Mouse (Mus musculus): Measurements from ENCODE around the gene Rsrp1.
"Not testable (repeated sequence)": the region's sequence is repeated elsewhere in the genome, so short reads cannot be mapped to it uniquely, and the experiment has no call there.

The Rsrp1 gene

DNA sequence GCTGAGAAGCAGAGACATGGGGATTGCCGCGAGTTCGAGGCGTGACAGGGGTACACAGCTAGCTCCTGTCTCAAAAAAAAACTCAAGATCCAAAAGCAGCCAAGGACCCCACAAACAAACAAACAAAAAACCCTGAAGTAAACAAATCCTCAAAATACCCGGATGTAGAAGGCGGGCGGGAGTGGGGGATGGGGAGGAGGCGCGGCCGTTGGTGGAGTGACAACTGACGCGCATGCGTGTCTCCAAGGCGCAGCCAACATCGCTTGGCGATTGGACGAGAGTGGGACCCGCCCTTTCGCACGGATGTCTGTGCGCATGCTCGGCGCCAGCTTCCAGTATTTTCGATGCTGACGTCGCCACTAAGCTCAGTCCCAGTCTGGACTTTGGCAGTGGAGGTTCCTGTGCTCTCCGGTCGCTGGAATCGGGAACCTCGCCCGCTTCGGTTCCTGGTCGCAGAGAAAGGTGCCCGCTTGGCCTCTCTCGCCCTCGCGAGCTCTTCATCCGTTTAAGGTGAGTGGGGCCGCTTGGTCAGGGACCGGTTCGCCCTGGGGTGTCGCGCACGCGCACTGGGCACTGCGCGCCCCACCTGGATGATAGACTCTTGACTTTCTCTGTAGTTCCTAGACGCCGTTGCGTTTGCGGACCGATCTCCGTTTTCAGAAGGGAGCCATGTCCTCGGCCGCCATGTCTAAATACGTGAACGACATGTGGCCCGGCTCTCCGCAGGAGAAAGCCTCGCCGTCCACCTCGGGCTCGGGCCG, at the start of gene Rsrp1:
TSS of gene Rsrp1 (plus strand) at position 335 of the 761 bp plus-strand sequence.
- DNase-seq (ENCODE audit: extremely low spot score, low spot score), result peak; percentile 98

DNA sequence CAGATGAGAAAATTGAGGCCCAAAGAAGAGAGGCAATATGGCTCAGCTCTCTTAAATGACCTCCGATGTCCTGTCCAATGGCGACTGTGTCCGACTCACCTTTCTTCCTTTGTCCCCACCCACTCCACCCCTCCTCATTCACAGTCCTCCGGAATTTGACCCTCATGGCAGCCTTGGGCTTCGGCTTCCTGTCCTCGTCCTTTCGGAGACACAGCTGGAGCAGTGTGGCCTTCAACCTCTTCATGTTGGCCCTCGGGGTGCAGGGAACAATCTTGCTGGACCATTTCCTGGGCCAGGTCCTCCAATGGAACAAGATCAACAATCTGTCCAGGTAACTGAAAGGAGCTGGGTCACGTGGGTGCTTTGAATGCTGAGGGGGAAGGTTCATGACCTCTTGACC, 47.2 kb upstream of the Rsrp1 start:
- no peak for DNase-seq (ENCODE audit: extremely low spot score, low spot score)

DNA sequence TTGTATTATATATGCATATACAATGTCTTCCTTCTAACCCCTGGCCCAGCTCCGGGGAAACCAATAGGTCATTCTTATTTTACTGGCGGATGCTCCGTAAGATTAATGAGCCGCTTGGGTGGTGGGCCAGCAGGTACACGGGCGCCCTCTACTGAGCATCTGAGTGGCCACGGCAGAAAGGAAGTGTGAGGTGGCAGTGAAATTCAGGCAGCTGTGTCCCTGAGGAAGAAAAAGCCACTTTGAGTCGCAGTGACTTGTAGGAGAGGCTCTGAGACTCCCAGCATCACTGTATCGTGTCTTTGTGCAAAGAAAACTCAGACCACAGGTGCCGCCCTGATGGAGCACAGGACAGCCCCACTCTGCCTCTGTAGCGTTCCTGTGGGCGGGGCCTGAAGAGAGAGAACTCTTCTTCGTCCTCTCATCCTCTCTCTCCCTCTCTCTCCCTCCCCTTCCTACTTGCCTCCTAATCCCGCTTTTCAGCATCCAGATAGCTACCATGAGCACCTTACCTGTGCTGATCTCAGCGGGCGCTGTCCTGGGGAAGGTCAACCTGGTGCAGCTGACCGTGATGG, 43.9 kb upstream of the Rsrp1 start:
- peak; percentile 68 for DNase-seq (ENCODE audit: extremely low spot score, low spot score)

DNA sequence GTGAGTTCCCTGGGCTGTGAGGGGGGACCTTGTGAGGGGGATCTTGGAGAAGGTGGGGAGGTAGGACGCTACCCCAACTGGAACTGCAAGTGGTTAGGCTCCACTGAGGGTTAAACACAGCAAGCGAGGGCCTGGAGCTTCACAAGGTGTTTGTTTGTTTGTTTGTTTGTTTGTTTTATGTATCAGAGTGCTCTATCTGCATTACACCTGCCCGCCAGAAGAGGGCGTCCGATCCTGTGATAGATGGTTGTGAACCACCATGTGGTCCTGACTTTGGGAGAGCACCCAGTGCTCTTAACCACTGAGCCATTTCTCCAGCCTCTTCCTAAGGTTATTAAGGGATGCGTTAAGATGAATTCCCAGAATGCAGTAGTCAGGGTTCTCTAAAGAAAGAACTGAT, 43.4 kb upstream of the Rsrp1 start:
- no peak for DNase-seq (ENCODE audit: extremely low spot score, low spot score)

DNA sequence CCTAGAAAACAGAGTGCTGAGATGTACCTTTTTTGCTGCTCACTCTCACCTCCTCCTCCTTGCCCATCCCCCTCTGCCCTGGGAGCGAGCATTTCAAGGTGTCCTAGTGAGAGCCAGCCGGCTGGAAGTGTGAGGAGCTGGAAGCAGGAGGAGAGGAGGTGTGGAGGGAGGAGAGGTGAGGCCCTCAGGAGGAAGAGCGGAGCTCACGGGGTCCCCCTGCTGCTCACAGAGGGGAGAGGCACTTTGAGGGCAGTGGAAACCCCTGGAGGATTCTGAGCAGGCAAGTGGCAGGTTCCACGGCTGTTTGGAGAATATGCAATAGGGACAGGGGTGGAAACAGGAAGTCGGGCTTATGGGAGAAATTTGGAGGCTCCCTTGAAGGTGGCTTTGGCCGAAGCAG, 40.1 kb upstream of the Rsrp1 start:
- DNase-seq (ENCODE audit: extremely low spot score, low spot score), result no peak

DNA sequence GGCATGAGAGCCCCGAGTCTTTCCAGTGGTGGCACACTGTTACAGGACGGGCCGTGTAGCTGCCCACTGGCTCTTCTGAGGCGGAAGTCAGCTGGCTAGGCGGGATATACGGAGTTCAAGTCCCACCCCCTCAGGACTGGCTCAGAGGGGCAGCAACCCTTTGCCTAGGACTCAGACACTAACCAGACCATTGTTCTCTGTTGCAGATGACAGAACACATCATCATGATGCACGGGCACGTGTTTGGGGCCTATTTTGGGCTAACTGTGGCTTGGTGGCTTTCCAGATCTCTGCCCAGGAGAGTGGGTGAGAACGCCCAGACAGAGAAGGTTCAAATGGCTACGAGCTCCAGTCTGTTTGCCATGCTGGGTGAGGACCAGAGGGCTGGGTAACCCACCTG, 39.6 kb upstream of the Rsrp1 start:
- no peak for DNase-seq (ENCODE audit: extremely low spot score, low spot score)

DNA sequence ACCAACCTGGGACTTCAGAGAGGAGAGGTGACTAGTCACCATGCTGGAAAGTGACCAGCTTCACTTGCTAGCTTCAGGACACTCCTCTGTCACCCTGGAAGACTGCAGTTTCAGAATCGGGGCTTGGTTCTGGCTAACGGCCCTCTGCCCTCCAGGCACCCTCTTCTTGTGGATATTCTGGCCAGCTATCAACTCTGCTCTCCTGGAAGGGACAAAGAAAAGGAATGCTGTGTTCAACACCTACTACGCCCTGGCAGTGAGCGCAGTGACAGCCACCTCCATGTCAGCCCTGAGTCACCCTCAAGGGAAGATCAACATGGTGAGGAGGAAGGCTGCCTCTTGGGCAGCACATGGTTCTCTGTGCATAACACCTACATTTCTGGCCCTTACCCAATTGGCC, 39.0 kb upstream of the Rsrp1 start:
- DNase-seq (ENCODE audit: extremely low spot score, low spot score), result no peak

DNA sequence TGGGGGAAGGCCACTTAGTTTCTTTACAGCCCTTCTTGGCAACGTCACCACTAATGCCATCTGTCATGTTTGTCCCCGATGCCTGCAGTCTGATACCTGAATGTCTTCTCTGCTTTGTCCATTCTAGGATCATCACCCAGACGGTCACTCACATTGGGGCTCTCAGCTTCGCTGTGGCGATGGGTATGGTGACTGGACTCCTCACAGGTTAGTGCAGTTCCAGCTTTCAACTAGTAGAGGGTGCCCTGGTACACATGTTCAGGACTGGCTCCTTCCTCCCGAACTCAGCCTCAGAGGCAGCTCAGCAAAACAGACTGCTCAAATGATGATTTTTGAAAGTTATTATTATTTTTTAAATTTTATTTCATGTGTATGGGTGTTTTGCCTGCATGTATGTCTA, 31.3 kb upstream of the Rsrp1 start:
- DNase-seq (ENCODE audit: extremely low spot score, low spot score), result no peak

DNA sequence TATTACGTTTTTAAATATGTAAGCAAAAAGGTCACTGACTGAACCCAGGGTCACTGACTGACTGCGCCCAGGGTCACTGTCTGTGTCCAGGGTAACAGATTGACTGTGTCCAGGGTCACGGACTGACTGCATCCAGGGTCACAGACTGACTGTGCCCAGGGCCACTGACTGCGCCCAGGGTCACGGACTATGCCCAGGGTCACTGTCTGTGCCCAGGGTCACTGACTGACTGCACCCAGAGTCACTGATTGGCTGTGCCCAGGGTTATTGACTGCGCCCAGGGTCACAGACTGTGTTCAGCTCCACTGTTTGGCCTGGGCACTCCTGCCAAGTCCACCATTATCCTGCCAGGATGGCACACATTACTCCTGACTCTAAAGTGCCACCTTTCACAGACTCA, 26.1 kb upstream of the Rsrp1 start:
- DNase-seq (ENCODE audit: extremely low spot score, low spot score), result no peak

DNA sequence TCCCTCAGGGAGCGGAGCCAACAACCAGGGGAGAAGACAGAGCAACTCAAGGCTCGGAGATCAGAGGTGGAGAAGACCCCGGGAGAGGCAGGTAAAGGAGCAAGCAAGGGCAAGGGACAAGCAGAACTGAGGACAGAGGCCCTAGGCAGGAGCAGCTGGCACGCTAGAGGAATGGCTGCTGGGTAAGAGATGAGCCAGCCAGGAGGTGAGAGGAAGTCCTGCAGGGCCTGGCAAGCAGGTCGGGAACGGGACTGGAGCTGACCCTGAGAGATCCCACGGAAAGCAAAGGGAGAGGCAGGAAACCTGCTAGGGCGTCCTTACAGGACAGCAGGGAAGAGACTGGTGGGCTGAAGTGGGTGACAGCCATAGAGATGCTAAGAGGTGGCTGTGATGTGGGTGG, 22.3 kb upstream of the Rsrp1 start:
- DNase-seq (ENCODE audit: extremely low spot score, low spot score), result no peak

DNA sequence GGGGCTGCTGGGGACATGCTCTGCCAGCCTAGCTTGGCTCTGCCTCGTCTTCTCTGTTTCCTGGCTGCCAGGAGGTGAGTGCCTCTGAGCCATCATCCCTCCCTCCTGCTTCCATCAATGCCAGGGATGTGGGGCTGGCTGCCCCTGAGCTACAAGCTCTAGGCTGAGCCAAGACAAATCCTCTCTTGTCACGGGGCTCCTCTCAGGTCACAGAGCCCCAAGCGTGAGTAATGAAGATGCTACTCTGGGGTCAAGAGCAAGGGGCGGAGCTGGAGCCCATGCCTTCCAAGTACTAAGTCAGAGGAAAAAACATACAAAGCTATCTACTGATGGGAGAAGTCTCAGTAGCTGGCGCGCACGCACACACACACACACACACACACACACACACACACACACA, 20.3 kb upstream of the Rsrp1 start:
- DNase-seq (ENCODE audit: extremely low spot score, low spot score), result no peak

DNA sequence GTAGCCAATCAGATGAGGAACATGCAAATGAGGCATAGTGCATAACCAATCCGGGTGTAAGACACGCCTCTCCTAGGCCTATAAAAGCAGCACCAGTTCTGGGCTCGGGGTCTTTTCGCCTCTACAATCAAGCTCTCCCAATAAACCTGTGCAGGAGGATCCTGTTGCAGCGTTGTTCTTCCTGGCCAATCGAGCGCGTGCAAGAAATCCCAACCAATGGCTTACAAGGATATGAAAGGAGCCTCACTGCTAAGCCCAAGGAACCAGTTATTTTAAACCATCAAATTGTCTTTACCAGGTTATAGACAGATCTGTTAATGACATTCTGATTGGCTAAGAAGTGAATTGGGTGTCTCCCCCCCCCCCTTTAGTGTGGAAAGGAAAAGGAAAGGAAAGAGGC, 12.0 kb upstream of the Rsrp1 start:
- not testable (repeated sequence) for DNase-seq (ENCODE audit: extremely low spot score, low spot score)

DNA sequence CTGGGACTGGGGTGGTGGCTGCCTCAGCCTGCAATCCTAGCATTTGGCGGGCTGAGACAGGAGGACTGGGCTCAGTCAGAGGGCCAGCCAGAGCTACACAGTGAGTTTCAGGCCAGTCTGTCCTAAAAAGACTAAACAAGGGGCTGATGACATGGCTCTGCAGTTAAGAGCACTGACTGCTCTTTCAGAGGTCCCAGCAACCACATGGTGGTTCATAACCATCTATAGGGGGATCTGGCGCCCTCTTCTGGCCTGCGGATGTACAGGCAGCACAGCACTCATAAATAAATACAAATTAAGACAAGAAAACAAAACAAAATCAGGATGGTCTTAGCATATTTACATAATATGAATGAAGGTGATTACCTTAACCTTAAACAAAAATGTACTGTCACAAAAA, 10.0 kb upstream of the Rsrp1 start:
- DNase-seq (ENCODE audit: extremely low spot score, low spot score), result peak; percentile 72

DNA sequence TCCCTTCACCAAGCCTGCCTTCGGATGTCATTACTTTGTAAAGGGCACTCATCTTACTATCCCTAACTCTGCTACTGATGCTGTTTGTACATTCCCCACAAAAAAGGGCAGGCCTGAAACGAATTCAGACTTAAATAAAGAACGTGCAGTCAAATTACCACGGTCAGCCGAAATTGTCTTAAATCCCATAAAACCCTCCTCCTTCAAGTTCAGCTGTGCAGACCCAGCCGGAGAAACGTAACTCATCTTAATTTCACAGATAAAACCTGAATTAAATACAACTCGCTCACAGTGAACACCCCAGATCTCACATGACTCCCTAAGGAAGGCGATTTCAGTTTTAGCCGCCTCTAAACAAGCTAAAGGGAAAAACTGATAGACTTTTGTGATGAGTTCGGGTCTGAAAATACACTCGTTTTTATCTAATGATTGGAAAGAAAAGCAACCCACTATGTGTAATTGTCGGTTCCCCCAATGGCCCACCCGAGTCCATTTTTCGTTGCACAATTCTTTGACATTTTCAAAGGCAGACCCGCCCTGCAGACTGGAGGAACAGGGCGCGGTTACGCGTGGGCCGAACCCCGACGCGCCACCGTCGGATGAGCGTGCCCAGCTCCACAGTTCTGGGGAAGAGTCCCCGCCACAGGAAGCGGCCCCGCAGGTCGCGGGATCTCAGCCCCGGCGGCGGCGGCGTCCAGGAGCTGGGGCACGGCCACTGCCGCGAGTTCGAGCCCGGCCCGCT, 9.1 kb upstream of the Rsrp1 start:
- DNase-seq (ENCODE audit: extremely low spot score, low spot score), result no peak

DNA sequence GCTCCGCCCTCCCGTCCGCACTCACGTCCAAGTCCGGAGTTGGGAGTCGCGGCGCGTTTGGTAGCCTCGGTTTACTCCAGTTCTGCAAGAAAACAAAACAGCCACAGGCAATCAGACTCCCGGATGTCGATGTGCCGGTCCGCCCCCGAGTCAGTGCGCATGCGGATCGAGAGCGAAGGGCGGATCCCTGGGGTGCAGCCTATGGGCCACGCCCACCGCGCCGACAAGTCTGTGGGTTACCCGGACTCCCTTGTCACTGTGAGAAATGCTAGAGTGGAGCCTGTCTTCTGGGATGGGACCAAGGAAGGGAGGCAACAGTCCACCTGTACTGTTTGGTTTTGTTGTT, 8.6 kb upstream of the Rsrp1 start, which contains the start of gene Tmem50a:
TSS of gene Tmem50a (minus strand) at position 161 of the 346 bp plus-strand sequence.
- peak; percentile 92 for DNase-seq (ENCODE audit: extremely low spot score, low spot score)

DNA sequence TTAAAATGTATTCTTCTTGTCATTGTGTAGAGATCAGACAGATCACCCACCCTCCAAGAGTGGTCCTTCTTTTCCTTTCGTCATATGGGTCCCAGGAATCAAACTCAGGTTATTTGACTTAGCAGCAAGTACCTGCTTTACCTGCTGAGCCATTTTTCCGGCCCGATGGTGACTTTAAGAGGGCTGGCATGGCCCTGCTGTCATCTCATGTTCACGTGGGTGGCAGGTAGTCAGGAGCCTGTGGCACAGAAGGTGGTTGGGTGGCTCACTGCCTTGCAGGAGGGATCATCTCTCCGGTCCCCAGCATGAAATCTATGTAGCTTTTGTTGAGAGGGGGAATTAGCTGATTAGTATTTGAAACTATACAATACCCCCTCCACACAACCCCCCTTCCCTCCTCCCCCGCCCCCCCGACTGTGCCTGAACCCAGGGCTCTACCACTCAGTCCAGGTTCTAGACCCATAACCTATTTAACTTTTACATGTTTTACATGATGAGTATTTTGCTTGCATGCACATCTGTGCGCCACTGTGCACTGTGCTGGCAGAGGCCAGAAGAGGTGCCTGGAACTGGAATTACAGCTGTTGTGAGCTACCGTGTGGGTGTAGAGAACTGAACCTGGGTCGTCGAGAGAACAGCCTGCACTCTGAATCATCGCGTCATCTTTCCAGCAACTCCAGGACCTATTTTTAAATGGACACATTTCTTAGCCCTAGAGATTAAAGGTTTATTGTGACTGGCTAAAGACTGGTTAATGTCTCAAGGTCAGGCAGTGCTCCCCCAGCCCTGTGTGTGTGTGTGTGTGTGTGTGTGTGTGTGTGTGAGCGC, 8.0 kb upstream of the Rsrp1 start:
- DNase-seq (ENCODE audit: extremely low spot score, low spot score), result no peak

DNA sequence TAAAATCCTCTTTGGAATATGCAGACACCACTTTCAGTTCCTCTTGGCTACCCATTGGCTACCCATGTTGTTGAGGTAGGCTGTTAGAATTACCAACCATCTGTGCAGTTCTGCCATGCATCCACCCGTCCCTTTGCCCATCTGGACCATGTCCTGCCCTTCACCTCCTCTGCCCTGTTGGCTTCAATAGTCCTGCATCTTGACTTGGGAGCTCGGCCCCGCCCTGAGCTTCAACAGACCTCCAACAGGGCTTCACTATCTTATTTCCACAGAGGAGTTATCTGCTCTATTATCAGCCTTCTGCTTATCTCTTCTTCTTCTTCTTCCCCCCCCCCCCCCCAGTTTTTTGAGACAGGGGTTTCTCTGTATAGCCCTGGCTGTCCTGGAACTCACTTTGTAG, 6.2 kb upstream of the Rsrp1 start:
- no peak for DNase-seq (ENCODE audit: extremely low spot score, low spot score)

DNA sequence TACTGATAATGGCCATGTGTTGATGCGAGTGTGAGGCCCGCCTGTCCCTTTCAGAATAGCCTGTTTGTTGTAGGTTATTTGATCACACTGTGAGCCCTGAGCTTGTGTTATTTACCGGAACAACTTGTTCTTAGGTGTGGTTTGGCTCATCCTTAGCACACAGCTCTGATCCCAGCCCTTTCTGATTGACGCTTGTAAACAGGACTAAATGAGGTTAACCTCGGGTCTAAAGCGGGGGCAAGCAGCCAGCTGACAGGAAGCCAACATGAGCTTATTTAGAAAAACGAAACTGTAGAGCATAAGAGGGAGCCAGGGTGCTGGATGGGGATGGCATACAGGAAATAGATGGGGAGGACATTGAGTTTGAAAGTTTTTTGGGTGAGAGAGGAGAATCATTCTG, 5.0 kb upstream of the Rsrp1 start:
- DNase-seq (ENCODE audit: extremely low spot score, low spot score), result no peak

DNA sequence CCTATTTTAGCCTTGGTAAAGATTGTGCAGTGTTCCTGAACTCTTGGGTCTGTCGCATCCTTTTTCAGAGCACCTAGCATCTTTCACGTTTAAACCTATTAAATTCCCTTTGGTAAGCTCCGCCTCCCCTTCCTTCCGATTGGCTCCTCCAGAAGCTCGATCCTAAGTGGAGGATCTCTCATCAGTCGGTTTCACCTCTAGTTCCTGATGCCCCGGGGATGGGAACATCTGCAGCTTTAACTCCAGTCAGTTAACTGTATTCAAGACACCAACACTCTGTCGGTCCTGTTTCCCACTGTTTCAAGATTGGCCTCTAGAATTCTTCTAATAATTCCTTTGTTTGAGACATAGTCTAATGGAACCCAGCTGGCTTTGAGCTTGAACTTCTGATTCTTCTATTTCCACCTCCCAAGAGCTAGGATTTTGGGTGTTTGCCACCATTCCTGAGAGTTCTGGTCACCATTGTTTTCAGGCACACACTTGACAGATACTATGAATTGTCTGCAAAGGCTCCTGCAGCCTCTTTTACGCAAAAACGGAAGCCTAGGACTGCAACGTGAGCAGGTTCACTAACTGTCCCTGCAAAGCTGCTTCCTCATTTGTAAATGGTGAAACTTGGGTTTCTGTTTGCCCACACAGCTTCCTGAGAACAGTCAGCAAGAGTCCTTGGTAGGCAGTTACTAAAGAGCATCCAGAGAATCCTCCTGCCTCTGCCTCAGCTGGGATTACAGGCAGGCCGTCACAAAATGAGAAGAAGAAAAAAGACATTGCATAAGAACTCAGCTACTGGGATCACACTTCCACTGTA, 3.5 kb upstream of the Rsrp1 start:
- no peak for DNase-seq (ENCODE audit: extremely low spot score, low spot score)

DNA sequence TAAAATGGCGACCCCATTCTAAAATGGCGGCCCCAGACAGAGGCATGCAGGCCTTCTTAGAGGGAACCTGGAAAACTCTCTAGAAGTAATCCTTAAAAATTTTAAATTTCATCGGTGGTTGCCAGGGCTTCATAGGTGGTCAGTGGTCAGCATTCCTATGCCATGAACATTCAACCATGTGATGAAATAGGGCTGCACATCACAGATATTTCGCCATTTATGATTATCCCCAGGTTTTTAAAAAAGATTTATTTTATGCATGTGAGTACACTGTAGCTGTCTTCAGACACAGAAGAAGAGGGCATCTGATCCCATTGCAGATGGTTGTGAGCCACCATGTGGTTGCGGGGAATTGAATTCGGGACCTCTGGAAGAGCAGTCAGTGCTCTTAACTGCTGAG, 2.8 kb upstream of the Rsrp1 start:
- no peak for DNase-seq (ENCODE audit: extremely low spot score, low spot score)

DNA sequence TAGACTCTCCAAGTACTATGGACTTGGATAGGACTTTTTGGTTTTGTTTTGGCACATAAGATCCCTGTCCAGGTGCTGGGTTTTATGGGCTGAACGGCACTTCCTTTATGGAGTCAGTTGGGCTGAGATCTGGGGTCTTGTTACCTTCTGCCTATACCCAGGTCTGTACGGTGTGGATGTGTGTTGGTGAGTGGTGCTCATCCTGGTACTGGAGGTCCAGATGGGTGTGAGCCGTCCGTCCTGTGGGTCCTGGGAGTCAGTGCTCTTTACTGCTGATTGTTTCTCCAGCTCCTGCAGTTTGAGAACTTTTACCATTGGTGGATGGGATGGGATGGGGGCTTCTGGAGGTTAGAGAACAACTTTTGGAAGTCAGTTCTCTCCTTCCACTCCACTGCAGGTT, 1.7 kb upstream of the Rsrp1 start:
- no peak for DNase-seq (ENCODE audit: extremely low spot score, low spot score)
